Mouse (Mus musculus): ENCODE results near the gene Prol1.
"Not testable (repeated sequence)": the region's sequence is repeated elsewhere in the genome, so short reads cannot be mapped to it uniquely, and the experiment has no call there.

GRCm38 (mm10) chr5:88348533-88348932 is 31.4 kb downstream of the Prol1 start:
- not testable (repeated sequence) for TF ChIP-seq POLR2A (IDR thresholded peaks at IDR 0.05; ENCODE audit: low read depth, low read length); CTCF (conservative IDR thresholded peaks at IDR 0.05; ENCODE audit: insufficient read depth, insufficient read length, low read depth, low read length)

Data from kidney, adult 2 months (tissue).